ENCODE assay signal across 8 mouse cellular contexts in the genomic region with DNA sequence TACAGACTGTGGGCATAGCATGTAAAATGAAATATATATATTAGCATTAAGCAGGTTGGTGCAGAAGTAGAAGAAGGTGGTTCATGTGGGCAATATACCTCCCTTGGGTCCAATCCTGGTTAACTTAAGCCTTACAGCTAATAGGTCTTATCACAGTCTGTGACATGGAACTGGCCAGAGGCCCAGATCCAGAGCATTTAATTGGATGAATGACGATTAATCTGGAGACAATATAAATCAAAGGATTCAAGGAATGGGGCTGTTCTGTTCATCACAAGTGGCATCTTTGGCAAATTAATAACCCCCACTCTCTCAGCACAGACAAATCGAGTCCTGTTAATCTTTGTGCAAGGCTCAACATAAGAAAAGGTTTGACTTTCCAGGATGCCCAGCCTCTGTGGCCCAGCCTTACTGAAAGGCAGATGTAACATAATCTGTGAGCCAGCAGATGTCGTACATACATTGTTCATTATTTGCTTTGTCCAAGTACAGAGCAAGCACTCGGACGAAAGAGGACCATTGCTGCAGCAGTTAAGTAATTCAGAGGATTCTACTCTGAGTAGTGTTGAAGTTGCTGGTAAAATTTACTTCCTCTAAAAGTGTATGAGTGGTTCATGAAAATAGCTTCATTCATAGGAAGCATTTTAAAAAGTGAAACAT.
DNase-seq lines count a peak whose midpoint lies in the region; ATAC-seq and TF ChIP-seq lines count a peak whose summit lies in the region.

No protein-coding gene starts in this region.

- 71% methylated on average over 5 of the region's 5 CpGs for WGBS in heart, embryonic 10.5 days
- 35% methylated on average over 5 of the region's 5 CpGs for WGBS in hindbrain, embryonic 14.5 days
- WGBS in midbrain, postnatal 0 days: 16% methylated on average over 5 of the region's 5 CpGs

- H3K9ac ChIP-seq in hindbrain, embryonic 14.5 days: no peak overlapping the region
- no peak overlapping the region for H3K9ac ChIP-seq in midbrain, postnatal 0 days (replicated peaks; ENCODE audit: low read length, poor library complexity, severe bottlenecking)

- H3K4me3 ChIP-seq in heart, embryonic 10.5 days: no peak overlapping the region
- no peak overlapping the region for H3K4me3 ChIP-seq in hindbrain, embryonic 14.5 days (replicated peaks; ENCODE audit: low read length)
- H3K4me3 ChIP-seq in midbrain, postnatal 0 days (ENCODE audit: low read depth, low read length): no peak overlapping the region

- no peaks in the 10 kb centered on the region for H3K27me3 ChIP-seq in heart, embryonic 10.5 days (ENCODE audit: insufficient read depth, poor library complexity, severe bottlenecking)
- no peaks in the 10 kb centered on the region for H3K27me3 ChIP-seq in hindbrain, embryonic 14.5 days (ENCODE audit: control insufficient read depth, insufficient read depth, low read length)
- no peaks in the 10 kb centered on the region for H3K27me3 ChIP-seq in midbrain, postnatal 0 days (ENCODE audit: insufficient read depth, low read length)

- peak; percentile 73 for TF ChIP-seq CTCF in midbrain, postnatal 0 days (IDR thresholded peaks at IDR 0.05)

- peak; percentile 3 to 21 for DNase-seq in heart, adult 9 months (ENCODE audit: low spot score in 2 of 2)
- DNase-seq in heart, embryonic 10.5 days (ENCODE audit: low spot score): no peak
- DNase-seq in 3T3-L1 (ENCODE audit: low read depth, low spot score): peak; percentile 70
- peak; percentile 13 for DNase-seq in cerebellum, adult 8-10 months
- DNase-seq in hindbrain, embryonic 14.5 days (ENCODE audit: low spot score): peak; percentile 55
- peak; percentile 69 for DNase-seq in midbrain, postnatal 0 days (ENCODE audit: low spot score)
- no peak for DNase-seq in gastrocnemius, postnatal 25 days
- no peak for DNase-seq in adrenal gland, postnatal 4 days (ENCODE audit: low spot score in 2 of 2)

- H3K4me1 ChIP-seq in heart, embryonic 10.5 days: no peaks in the 10 kb centered on the region
- no peaks in the 10 kb centered on the region for H3K4me1 ChIP-seq in hindbrain, embryonic 14.5 days (replicated peaks; ENCODE audit: control insufficient read depth, insufficient read depth, low read length)
- H3K4me1 ChIP-seq in midbrain, postnatal 0 days (ENCODE audit: insufficient read depth, low read length): no peaks in the 10 kb centered on the region

- no peak overlapping the region for H3K27ac ChIP-seq in heart, embryonic 10.5 days
- H3K27ac ChIP-seq in hindbrain, embryonic 14.5 days: no peak overlapping the region
- H3K27ac ChIP-seq in midbrain, postnatal 0 days (ENCODE audit: low read depth, low read length): no peak overlapping the region

- peak; percentile 81; the same call in 1 of the 2 replicates for ATAC-seq in hindbrain, embryonic 14.5 days (ENCODE audit: low FRiP score)
- ATAC-seq in midbrain, postnatal 0 days (ENCODE audit: low FRiP score): peak; percentile 83

- no peak overlapping the region for H3K4me2 ChIP-seq in hindbrain, embryonic 14.5 days (replicated peaks)
- H3K4me2 ChIP-seq in midbrain, postnatal 0 days (ENCODE audit: low read depth, low read length, poor library complexity, severe bottlenecking): no peak overlapping the region

- H3K9me3 ChIP-seq in heart, embryonic 10.5 days: no peaks in the 10 kb centered on the region
- H3K9me3 ChIP-seq in hindbrain, embryonic 14.5 days (ENCODE audit: control insufficient read depth, low read length): no peaks in the 10 kb centered on the region
- H3K9me3 ChIP-seq in midbrain, postnatal 0 days (ENCODE audit: low read length): no peaks in the 10 kb centered on the region

- H3K36me3 ChIP-seq in heart, embryonic 10.5 days: no peaks in the 10 kb centered on the region
- no peaks in the 10 kb centered on the region for H3K36me3 ChIP-seq in hindbrain, embryonic 14.5 days (replicated peaks; ENCODE audit: control insufficient read depth, insufficient read depth)
- no peaks in the 10 kb centered on the region for H3K36me3 ChIP-seq in midbrain, postnatal 0 days (ENCODE audit: insufficient read depth, low read length)

Comparison
In these comparisons a context has a peak if more than half of its experiments do, and no peak if none do; other contexts are left out.
1. DNase-seq: peak in heart, adult 9 months (2 of 2), 3T3-L1 (single experiment), cerebellum, adult 8-10 months (single experiment), hindbrain, embryonic 14.5 days (single experiment) and midbrain, postnatal 0 days (single experiment); none in heart, embryonic 10.5 days (single experiment), gastrocnemius, postnatal 25 days (single experiment) and adrenal gland, postnatal 4 days (0 of 2).